Mouse (Mus musculus): ENCODE measurements around the gene Wnt7b. TPM values are rescaled to one million over a fixed set of nuclear protein-coding genes. Genes with fewer than 3 reads are reported as not detected.

Gene Wnt7b
- total RNA-seq, 1 experiment from 2014 or later, result 0.30 TPM

DNA sequence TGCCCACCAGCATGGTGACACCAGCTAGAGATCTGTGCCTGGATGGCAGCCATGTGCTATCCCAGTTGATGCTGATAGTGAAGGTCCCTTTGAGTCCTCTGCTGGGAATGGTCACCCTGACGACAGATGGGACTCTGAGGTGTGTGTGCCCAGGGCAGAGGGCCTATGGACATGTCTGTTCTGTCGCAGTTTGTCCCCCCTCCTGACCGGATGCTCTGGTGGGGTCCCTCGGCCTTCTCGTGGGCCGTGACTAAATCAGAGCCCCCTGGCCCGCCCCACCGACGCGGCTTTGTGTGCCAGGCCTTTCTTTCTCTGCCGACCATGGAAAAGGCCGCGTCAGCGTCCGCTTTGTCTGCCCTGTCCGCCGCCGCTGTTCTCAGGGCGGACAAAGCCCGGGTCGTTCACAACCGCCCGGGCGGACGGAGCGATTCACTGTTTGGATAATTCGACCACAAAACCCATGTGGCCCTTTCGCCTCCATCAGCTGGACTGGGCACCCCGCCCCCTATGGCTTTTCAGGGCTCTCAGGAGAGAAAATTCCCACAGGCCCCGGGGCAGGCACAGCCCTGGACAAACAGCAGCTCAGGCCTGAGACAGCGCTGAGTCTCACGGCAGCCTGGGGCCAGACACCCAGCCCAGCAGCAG, 74.8 kb downstream of the Wnt7b start:
- no peak for DNase-seq

DNA sequence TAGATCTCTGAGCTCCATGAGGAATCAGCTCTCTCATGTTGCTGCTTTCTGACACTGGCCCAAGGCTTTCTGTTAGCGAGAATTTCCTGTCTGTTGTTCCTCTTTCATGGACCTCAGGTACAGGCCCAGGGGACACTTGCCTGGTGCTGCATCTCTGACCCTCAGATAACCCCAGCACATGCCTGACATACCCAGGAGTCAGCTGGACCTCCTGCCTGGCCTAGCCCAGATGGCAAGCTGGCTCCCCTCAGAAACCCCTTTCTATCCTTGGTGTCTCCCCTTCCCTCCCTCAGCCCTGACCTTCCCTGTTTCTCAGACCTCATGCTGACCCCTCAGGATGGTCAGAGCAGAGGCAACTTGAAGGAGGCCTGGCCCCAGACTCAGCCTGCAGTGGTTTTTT, 75.6 kb downstream of the Wnt7b start:
- no peak for DNase-seq

DNA sequence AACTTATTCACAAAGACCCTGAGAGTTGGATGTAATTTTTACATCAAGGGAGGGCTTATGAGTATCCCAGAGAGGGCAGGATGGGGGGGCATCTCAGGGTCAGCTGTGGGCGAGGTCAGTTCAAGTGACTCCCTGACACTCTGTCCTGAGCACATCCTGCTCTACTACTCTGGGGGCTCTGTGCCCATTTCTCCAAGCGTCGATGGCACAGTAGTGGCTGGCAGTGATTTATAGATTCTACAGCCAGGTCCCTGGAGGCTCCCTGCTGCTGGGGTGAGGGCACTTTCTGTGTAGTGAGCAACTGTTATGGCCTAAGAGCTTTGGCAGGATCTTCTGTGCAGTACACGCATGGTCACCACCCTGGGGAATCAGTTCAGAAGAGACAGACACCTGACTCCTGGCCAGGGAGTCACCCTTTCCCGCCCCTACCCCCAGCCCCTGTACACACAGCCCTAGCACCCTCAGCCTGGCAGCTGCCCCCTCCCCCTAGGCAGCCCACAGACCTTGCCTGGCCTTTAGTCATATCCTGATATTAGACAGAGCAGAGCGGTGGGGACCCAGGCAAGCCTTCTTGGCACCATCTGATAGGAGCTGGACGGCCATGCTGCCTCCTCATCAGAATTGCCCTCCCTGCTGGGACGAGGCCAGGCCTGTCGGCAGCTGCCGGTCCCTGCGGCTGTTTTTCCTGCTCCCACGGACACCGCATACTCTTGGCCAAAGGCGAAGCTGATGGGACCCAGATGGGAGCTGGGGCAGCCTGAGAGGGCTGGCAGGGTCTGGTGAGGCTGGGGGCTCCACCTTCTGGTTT, 77.0 kb downstream of the Wnt7b start:
- peak; percentile 81 for DNase-seq

DNA sequence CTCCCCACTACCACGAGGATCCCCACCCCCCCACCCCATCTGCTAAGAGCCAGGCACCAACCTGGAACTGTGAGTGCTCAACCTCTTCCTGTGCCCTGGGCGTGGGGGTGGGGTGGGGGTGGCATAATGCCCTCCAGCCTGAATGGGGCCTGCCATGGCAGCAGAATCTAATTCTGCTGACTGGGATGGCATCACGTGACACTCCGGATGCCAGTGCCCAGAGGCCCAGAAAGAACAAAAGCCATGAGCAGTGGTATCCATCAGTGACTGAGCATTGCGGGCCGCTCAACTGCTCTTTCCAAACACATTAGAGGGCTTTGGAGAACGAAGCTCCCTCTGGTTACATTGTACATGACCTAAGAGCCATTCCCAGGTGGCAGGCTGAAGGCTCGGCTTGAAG, 79.1 kb downstream of the Wnt7b start, which contains the start of gene 7530416G11Rik:
TSS of gene 7530416G11Rik (minus strand) at position 101 of the 400 bp plus-strand sequence.
- DNase-seq, result no peak

DNA sequence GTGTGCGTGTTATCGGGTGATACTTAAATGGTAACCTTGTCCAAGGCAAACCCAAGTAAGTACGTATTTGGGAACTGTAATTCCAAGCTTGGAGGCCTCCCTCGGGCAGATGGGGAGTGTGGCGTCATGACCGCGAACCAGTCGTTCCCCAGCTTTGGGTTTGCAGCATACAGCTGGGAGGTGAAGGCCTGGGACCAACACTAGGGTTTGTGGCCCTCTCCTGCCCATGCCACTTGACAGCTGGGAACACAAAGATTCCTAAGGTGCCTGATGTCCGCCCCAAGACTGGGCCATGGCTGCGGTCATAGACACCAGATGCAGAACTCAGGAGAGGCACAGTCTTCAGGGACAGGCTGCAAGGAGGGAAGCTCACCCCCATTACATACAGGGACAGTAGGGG, 82.0 kb downstream of the Wnt7b start:
- no peak for DNase-seq

DNA sequence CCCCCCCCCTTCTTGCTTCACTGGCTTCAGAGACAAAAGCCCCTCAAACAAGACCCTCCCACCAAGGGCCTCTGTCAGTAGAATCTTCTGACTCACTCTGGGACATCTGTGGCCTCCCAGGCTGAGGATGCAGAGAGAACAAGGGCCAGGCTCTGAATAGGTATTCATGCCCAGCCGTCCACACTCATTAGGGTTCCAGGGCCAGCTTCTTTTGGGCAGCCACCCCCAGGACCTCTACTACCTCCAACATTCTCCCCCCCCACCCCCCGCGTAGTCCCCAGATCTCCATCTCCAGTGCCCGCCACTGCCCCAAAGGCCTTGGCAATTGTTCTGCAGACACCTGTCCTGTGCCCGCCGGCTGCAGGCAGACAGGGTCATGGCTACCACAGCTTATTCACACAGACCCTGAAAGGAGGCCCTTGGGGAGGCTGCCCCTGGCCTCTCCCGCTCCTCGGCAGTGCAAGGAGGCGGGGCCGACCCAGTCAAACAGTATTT, 84.2 kb downstream of the Wnt7b start:
- no peak for DNase-seq

DNA sequence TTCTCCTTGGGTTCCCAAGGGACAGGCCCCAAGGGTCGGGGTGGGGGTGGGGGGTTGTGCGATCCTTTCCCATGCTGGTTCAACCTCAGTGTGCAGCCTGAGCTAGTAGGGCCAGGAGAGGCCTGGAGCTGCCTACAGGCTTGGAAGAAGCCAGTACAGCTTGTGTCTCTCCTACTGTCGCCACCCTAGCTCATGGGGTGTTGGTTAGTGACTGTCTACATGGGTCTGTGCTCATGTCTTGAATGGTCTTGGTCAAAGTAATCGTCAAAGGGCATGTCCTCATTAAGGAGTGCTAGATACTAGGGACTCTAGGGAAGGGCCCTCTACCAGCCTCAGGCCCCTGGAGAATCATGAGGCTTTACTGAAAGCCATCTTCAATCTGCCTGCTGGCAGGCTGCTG, 84.7 kb downstream of the Wnt7b start:
- no peak for DNase-seq

DNA sequence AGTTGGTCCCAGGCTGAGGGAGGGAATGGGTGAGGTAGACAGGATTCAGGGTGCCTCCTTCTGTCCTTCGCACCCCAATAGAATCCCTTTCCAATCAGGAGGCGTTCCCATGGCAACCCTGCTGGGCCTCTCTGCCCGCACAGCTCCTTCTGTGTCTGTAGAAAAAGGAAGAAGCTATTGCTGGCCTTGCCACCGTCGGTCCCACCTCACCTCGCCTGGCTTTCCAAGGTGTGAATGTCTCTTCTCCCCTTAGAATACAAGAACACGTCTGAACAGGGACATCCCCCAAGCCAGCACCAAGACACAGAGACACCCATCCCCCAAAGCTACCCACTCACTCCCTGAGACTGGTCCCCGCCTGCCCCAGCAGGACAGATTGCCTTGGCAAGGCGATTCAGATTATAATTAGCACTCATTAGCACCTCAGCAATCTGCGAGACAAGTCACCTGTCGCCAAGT, 88.1 kb downstream of the Wnt7b start:
- no peak for DNase-seq

DNA sequence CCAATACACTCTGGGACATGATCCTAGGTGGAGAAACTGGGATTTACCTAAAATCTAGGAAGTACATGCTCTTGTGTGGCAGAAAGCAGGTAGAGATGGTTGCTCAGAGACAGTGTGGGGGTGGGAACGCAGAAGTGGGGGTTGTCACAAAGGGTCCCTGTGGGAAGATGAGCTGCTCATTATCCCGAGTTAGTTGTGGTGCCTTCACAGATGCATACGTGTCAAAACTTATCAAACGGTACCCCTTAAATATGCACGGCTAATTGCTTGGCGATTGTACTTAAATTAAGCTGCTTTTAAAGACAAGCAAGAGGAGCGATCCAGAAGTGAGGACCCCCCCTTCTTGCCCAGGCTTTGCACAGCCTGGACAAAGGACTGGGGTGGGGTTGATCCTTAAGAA, 92.5 kb downstream of the Wnt7b start:
- no peak for DNase-seq

DNA sequence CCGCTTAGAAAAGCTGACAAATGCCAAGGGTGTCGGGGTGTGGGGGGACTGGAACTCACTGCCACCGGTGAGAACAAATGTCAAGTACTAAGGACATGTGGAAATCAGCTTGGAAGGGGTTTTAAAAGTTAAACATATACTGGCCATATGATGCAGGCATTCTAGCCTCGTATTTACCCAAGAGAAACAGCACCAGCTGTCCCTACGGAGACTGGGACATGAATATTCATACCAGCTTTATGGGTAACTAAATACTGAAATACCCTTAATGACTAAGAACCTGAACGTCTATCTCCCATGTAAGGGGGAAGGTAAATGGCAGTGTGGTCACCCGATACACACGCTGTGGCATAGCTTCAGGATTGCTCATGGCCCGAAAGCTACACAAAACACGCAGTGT, 93.4 kb downstream of the Wnt7b start:
- no peak for DNase-seq

Other genes with a start within 250 kb of the Wnt7b start
- gene Atxn10, start 246.2 kb downstream of the Wnt7b start, total RNA-seq (2021), result 105 and 109 TPM in 2 replicates
- gene 7530416G11Rik, start 79.2 kb downstream of the Wnt7b start, total RNA-seq (2021), result not detected in 2 replicates
- gene Ppara, start 152.5 kb upstream of the Wnt7b start, total RNA-seq (2021), result 63.3 and 84.9 TPM in 2 replicates
- 17.9 and 20.2 TPM in 2 replicates for gene Cdpf1, start 229.2 kb upstream of the Wnt7b start, total RNA-seq (2021)
- 0.15 and 0.34 TPM in 2 replicates for gene Pkdrej, start 239.3 kb upstream of the Wnt7b start, total RNA-seq (2021)
- 21.0 and 28.2 TPM in 2 replicates for gene Ttc38, start 249.8 kb upstream of the Wnt7b start, total RNA-seq (2021)